Mouse (Mus musculus) 3134 (cell line): ENCODE measurements at regions not wholly inside any gene's neighbourhood (a gene's known extent, or its start where the extent isn't known, plus 50 kb on each side); places are given as distances from the start of the nearest gene placed in this dataset.

ENCODE experiments used
- DNase-seq: peaks from one replicate; pipeline ENCODE4 v3.0.0-alpha.2; 2011; ENCODE audit warnings: low spot score; ENCODE audit not compliant: insufficient read length; ENCODE audit errors: extremely low read depth

- DNase-seq = no peak
Measured at GRCm38 (mm10) chr4:93986189-93986588, 570.2 kb upstream of the Gm10306 start.

- no peak for DNase-seq
Measured at GRCm38 (mm10) chr4:93990273-93990869, 566.0 kb upstream of the Gm10306 start.

DNA sequence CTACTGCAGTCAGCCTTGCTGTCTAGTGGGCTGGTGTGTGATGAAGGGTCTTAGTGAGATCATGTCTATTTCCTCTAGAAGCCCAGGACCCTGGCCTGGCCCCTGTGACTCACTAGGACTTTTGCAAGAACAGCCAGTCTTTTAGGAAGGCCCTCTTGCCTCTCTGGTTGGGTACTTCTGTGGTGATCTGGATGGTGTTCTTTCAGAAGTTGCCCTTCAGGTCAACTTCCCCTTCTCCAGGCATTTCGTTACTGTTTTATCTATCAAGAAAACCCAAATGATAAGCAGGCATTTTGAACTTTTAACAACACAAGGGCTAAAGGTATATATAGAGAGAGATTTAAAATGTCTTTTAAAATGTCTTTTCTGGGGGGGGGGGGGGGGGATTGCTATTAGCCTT, 550.5 kb upstream of the Gm10306 start:
- DNase-seq = no peak

GRCm38 (mm10) chr4:94007088-94007768, 549.1 kb upstream of the Gm10306 start:
- peak; percentile 22 for DNase-seq

DNA sequence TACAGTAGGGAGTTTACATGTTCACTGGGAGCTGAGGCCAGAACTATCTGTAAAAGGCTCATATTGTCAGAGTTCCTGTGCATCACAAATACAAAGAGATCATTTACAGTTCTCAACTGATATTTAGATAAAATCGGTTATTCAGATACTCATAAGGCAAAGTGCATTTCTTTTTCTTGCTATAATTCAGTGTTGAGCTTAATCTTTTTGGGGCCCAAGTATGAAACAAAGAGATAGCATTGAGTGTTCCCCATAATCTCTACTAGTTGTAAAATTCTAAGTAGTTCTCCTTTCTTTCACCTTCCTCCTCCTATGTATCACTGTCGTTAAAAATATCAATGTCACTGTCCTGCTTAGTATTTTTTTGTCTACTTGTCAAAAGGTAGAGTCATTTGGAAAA, 540.6 kb upstream of the Gm10306 start:
- DNase-seq = no peak

DNA sequence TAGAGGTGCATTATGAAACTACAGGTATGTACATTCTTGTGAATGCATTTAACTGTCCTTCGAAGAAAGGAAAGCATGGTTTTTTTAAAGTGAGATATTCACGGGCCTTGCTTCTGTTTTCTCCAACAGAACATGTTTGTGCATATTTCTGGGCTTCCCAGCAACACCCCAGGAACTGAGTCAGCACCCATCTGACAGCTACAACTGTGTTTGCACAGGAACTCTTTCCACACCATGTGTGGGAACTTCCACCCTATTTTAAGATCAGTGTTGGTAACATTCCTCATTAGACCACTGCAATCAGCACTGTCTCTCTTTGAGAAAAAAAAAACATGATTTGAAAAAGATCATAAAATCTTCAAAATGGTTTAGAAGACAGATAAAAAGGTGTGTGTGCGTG, 538.6 kb upstream of the Gm10306 start:
- no peak for DNase-seq

GRCm38 (mm10) chr4:94049629-94050310, 506.6 kb upstream of the Gm10306 start:
- DNase-seq = peak; percentile 70

DNA sequence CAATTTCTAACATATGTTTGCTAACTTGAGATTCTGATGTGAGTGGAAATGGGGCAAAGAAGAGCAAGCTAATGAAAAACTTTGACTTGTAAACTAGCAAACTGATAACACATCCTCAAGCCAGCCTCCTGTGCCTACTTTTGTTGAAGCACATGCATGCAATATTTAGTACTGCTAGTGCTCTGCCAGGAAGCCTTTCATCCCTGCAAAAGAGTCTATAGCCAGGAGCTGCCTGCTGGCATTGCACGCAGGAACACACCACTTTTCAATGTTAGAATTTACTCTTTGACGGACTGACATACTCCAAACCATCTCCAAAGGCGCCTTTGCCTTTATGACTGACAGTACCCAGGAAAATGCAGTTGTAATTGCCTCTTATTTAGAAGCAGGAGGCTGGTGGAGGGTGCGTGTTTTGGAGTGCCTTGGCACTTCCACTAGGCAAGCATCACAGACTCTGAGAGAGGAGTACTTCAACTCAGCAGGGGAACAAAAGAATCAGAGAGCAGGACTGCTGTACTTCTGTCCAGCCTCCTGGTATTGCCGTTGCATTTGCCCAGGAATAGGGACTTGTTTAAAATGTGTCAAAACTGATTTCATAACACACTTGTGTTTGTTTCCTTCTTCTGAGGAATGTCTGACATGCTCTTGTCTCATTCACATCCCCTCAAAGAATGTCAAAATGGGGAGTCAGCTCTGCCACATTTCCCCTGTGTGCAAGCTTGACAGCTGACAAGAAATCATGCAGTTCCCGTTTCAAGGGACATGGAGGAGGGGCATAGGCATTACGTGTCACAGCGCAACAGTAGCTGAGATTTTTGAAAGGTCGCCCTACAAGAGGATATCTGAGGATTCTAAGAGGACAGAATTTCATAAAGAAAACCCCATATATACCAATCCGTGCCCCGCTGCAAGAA, 503.8 kb upstream of the Gm10306 start:
- DNase-seq = no peak

- DNase-seq = no peak
Measured at GRCm38 (mm10) chr4:94073178-94073870, 483.0 kb upstream of the Gm10306 start.

- no peak for DNase-seq
Measured at GRCm38 (mm10) chr4:94082839-94083238, 473.5 kb upstream of the Gm10306 start.

- peak; percentile 29 for DNase-seq
Measured at GRCm38 (mm10) chr4:94094379-94094778, 462.0 kb upstream of the Gm10306 start.

DNA sequence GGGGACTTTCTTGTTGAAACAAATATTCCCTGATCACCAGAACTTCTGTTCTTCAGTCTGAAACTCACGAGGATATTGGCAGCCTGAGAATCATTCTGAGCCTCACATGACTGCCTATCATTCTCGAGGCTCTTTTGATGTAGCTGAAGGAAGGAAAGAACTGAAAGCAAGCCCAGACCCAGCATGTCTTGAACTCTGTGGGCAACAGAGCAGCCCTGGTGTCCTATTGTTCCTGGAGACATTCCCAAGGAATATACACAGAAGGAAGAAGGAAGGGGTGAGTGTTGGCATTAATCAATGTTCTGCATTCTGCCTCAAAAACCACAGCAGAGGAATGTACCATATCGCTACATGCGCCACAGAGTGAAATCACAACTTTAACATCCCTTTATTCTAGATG, 449.4 kb upstream of the Gm10306 start:
- DNase-seq = no peak

DNA sequence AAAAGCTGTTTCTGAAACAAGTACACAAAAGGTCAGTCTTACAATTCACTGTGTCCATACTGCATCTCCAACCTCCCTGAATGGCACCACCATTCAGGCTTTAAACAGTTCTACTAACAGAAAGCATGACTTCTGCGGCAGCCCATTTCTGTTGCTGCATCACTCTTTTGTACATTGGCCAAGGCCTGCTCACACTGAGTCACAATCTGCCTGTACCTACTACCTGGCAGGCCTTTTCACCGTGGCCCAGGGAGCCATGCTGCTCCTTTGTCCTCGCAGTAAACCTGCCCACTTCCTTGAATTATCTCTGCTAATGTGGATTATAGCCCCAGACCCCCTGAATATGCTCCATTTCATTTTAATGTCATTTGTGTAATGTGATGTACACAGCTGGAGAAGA, 439.5 kb upstream of the Gm10306 start:
- no peak for DNase-seq

DNA sequence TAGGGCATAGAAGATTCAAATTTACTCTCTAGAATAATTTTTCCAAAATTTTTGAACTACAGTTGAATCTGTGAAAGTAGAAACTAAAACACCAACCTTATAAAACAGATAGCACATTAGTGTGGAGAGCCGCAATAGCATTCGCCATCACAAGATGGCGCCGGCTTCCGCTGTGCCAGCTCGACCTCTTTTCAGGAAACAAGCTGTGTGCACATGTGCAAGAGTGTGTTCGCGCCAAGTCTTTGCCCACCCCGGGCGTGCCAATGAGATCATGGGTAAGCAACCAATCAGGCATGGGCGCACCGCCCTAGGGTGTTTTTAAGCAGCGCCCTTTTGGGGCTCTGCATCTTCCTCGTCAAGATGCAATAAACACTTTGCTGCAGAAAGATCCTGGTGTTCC, 432.2 kb upstream of the Gm10306 start:
- DNase-seq = no peak

DNA sequence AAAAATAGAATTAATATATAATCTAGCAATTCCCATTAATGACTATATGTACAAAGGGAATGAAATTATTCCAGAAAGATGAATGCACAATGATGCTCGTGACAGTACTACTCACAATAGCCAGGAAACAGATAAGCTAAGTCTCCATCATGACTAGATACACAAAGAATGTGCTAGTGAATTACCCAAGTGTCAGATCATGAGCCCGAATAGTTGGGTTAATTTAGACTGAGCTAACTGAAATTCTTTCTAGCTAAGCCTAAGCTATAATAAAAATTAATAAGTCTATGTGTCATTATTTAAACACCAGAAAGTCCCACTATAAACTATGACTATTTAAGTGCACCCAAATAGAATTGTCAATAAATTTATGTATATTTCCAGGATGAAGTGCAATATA, 418.4 kb upstream of the Gm10306 start:
- no peak for DNase-seq

- no peak for DNase-seq
Measured at GRCm38 (mm10) chr4:94144901-94145801, 411.2 kb upstream of the Gm10306 start.

- DNase-seq = no peak
Measured at GRCm38 (mm10) chr4:94147964-94148533, 408.3 kb upstream of the Gm10306 start.

GRCm38 (mm10) chr4:94149056-94149455, 407.3 kb upstream of the Gm10306 start:
- DNase-seq = no peak

- DNase-seq = no peak
Measured at GRCm38 (mm10) chr4:94160620-94161019, 395.7 kb upstream of the Gm10306 start.
